Mouse (Mus musculus): ENCODE results near the gene Sipa1l3.

Gene Sipa1l3

GRCm38 (mm10) chr7:29457772-29458171 is 60.7 kb downstream of the Sipa1l3 start:
- in situ Hi-C loops (cut with MboI; ENCODE audit: low pct_unique_long_range_greater_than_20kb in 1 of 2, low sequenced_read_pairs in 2 of 2, unreplicated experiment in 1 of 2) = no loop called here

DNA sequence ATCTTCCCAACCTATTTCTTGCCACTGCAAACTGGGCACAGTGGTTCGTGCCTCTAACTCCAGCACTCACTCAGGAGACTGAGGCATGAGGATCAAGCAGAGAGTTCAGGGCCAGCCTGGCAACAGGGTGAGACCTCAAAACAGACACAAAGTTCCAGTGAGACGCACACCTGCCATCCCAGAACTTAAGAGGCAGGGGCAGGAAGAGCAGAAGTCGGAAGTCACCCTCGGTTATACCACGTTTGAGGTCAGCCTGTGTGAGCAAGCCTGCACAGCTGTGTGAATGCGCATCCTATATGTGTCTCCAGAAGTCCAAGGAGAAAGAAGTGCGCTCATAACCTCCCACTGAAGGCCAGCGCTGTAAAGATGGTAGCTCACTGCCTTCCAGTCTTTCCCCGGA is 61.7 kb downstream of the Sipa1l3 start:
- in situ Hi-C loops (cut with MboI; ENCODE audit: low pct_unique_long_range_greater_than_20kb in 1 of 2, low sequenced_read_pairs in 2 of 2, unreplicated experiment in 1 of 2) = no loop called here

- in situ Hi-C loops (cut with MboI; ENCODE audit: low pct_unique_long_range_greater_than_20kb in 1 of 2, low sequenced_read_pairs in 2 of 2, unreplicated experiment in 1 of 2) = no loop called here
These were observed 62.9 kb downstream of the Sipa1l3 start for GRCm38 (mm10) chr7:29455591-29455990.

DNA sequence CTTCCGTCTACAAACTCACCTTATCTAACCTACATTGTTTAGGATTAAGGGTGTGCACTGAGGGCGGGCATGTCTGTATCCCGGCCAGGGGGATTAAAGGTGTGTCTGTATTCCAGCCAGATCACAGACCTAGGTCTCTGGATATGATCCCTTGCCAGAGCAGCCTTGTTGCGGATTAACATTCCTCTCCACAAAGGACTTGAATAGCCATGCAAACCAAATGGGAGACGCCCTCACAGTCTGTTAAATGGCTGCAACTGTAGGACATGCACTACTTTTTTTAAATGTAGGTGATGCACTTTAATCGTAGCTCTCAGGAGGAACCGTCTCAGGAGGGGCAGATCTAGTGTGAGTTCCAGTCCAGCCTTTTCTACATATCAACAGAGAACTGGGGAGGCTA is 63.5 kb downstream of the Sipa1l3 start:
- in situ Hi-C loops (cut with MboI; ENCODE audit: low pct_unique_long_range_greater_than_20kb in 1 of 2, low sequenced_read_pairs in 2 of 2, unreplicated experiment in 1 of 2) = no loop called here

GRCm38 (mm10) chr7:29452991-29453741 is 65.3 kb downstream of the Sipa1l3 start:
- in situ Hi-C loops (cut with MboI; ENCODE audit: low pct_unique_long_range_greater_than_20kb in 1 of 2, low sequenced_read_pairs in 2 of 2, unreplicated experiment in 1 of 2) = no loop called here

GRCm38 (mm10) chr7:29452381-29452780 is 66.1 kb downstream of the Sipa1l3 start:
- in situ Hi-C loops (cut with MboI; ENCODE audit: low pct_unique_long_range_greater_than_20kb in 1 of 2, low sequenced_read_pairs in 2 of 2, unreplicated experiment in 1 of 2) = no loop called here

DNA sequence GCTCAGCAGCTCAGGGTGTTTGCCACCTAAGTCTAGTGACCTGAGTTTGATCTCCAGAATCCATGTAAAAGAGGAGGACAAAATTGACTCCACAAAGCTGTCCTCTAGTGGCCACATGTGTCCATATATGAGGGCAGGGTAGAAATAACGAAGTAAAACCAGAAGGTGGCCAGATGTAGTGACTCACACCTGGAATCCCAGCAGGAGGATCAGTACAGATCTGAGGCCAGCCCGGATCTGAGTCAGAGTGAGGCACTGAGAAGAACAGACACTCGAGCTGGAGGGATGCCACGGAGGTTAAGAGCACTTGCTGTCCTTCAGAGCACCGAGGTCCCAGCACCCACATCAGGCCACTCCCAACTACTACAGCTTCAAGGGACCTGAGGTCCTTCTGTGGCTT is 68.3 kb downstream of the Sipa1l3 start:
- in situ Hi-C loops (cut with MboI; ENCODE audit: low pct_unique_long_range_greater_than_20kb in 1 of 2, low sequenced_read_pairs in 2 of 2, unreplicated experiment in 1 of 2) = no loop called here

DNA sequence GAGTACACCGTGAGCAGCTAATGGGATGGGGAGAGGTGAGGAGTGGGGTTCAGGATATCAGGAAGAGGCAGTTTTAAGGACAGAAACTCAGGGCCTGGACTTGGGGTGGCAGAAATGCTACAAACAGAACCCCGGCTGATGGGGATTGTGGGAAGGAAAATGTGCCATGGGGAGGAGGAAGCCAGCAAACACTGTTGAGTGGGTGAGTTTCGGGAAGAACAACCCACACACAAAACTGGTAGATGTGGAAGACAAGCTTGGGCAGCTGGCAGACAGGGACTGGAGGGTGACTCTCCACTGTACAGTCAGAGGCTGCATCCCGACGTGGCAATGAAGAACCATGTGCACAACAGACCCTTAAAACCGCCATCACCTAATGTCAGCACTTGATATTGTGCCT is 69.6 kb downstream of the Sipa1l3 start:
- in situ Hi-C loops (cut with MboI; ENCODE audit: low pct_unique_long_range_greater_than_20kb in 1 of 2, low sequenced_read_pairs in 2 of 2, unreplicated experiment in 1 of 2) = no loop called here

DNA sequence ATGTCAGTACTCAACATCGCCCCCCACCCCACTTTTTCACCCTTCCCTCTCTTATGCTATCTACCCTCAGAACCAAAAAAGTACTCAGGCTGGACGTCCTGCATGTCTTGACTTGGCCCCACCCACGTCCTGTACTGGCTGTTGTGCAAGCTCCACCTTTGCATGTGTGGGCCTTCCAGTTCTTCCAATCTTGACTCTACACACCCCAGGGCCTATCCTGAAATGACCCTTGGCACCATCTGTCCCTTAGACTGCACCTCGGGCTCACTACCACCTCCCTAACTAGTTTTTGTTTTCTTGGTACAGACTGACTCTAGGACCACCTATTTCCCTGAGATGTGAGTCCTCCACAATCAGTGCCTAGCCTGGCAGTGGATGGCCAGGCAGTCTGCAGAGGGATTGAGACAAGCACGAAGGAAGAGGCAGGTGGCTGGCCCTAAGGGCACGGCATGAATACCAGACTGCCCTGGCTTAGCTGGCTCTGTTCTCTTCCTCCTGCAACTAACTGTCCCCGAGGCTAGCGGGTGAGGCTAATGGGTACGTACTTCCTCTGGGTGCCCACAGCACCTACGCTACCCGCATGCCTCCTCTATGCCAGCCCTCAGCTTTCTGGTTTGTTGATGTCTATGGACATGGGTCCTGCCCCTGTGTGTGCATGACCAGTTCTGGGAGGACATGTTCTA is 71.2 kb downstream of the Sipa1l3 start:
- in situ Hi-C loops (cut with MboI; ENCODE audit: low pct_unique_long_range_greater_than_20kb in 1 of 2, low sequenced_read_pairs in 2 of 2, unreplicated experiment in 1 of 2) = no loop called here

- in situ Hi-C loops (cut with MboI; ENCODE audit: low pct_unique_long_range_greater_than_20kb in 1 of 2, low sequenced_read_pairs in 2 of 2, unreplicated experiment in 1 of 2) = no loop called here
These were observed 72.3 kb downstream of the Sipa1l3 start for GRCm38 (mm10) chr7:29446156-29446555.

DNA sequence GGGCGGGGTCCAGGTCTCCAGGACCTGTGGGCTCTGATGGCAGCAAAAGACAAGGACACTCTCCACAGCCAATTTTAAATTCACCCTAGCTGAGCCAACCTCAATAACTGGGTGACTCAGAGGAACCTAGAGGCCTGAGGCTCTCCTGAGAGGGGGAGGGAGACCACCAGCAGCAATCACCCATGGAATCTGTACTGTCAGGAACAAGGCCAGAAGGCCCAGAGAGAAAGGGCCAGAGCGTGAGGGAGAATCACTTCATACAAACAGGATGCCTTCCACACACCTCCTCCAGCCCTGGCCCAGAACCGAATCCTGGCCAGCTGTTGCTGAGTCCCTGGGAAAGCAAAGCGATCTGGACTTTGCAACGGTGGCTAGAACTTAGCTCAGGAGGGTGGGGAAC is 73.9 kb downstream of the Sipa1l3 start:
- in situ Hi-C loops (cut with MboI; ENCODE audit: low pct_unique_long_range_greater_than_20kb in 1 of 2, low sequenced_read_pairs in 2 of 2, unreplicated experiment in 1 of 2) = no loop called here

- in situ Hi-C loops (cut with MboI; ENCODE audit: low pct_unique_long_range_greater_than_20kb in 1 of 2, low sequenced_read_pairs in 2 of 2, unreplicated experiment in 1 of 2) = no loop called here
These were observed 74.4 kb downstream of the Sipa1l3 start for GRCm38 (mm10) chr7:29444070-29444469.

DNA sequence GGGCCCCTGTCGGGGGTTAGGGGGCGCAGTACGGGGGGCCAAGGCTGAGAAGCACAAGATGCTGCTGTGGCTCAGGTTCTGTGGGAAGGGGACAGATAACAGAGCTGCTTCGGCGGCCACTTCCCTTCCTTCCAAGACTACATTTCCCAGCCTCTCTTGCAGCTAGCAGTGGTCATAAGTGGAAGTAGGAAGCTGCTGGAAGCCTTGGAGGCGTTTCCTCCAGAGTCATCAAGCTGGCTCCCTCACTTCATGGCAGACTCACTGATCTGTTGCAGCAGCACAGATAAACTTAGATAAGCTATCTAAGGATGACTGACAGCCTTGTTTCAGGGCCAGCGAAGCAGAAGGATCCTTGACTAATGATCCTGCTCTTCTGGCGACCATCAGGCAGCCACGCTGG is 76.6 kb downstream of the Sipa1l3 start:
- in situ Hi-C loops (cut with MboI; ENCODE audit: low pct_unique_long_range_greater_than_20kb in 1 of 2, low sequenced_read_pairs in 2 of 2, unreplicated experiment in 1 of 2) = no loop called here

DNA sequence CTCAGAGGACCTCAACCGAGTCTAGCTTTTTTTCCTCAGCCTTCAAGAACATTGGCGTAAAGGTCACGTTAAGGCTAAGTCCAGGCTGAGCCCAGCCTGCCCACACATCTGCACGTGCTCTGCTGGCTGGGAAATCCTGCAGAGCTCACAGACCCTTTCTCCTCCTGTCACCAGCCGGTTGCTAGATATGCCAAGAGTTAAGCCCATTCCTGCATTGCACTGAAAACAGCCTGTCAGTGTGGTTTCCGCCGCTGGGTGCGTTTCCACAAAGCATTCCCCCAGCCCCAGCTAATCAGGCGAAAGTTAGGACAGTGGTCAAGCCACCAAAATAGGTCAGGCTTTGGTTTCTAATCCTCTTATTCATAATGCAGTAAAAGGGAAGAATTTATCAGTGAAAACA is 77.3 kb downstream of the Sipa1l3 start:
- in situ Hi-C loops (cut with MboI; ENCODE audit: low pct_unique_long_range_greater_than_20kb in 1 of 2, low sequenced_read_pairs in 2 of 2, unreplicated experiment in 1 of 2) = no loop called here

DNA sequence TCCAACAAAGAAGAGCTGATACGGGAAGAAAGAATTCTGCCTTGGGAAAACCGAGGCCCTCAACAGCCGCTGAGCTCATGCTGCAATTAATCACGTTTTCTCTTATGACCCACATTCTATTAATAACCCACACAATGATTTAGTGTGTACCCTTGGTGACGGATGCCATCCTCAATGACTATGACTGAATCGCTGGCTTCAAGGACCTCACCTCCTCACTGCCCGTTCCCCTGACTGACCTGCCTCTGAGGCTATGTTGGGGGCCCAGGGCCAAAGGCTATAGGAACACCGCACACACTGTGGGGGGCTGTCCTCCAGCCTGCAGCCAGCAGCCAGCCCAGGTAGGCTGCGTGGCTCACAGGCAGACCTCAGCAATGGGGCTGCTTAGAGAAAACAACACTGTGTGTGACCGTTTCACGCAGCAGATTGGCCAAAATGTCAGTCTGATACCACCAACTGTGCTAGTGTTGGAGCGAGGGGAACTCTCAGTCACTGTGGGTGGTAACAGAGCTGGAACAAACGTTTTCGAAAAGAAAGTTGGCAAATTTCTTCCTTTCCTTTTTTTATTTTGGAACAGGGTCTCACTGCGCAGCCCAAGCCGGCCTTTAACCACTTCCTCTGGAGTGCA is 79.7 kb downstream of the Sipa1l3 start:
- in situ Hi-C loops (cut with MboI; ENCODE audit: low pct_unique_long_range_greater_than_20kb in 1 of 2, low sequenced_read_pairs in 2 of 2, unreplicated experiment in 1 of 2) = no loop called here

GRCm38 (mm10) chr7:29438204-29438603 is 80.2 kb downstream of the Sipa1l3 start:
- in situ Hi-C loops (cut with MboI; ENCODE audit: low pct_unique_long_range_greater_than_20kb in 1 of 2, low sequenced_read_pairs in 2 of 2, unreplicated experiment in 1 of 2) = no loop called here

DNA sequence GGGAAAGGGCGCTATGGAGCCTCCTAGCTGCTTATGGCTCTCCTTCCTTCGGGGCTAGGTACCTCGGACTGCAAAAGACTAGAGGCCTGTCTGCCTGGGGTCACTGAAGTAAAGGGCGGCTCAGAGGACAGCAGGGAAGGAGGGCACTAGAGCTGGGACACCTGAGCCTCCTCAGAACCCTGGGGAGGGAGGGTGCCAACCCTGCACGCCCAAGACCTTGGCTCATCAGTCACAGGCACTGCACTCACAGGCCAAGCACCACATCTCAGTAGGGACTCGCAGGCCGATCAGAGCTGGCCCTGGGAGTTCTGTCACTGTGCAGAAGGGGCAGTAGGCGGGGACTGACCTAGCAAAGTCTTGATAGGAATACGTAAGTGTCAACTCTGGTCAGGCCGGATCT is 81.4 kb downstream of the Sipa1l3 start:
- in situ Hi-C loops (cut with MboI; ENCODE audit: low pct_unique_long_range_greater_than_20kb in 1 of 2, low sequenced_read_pairs in 2 of 2, unreplicated experiment in 1 of 2) = no loop called here

DNA sequence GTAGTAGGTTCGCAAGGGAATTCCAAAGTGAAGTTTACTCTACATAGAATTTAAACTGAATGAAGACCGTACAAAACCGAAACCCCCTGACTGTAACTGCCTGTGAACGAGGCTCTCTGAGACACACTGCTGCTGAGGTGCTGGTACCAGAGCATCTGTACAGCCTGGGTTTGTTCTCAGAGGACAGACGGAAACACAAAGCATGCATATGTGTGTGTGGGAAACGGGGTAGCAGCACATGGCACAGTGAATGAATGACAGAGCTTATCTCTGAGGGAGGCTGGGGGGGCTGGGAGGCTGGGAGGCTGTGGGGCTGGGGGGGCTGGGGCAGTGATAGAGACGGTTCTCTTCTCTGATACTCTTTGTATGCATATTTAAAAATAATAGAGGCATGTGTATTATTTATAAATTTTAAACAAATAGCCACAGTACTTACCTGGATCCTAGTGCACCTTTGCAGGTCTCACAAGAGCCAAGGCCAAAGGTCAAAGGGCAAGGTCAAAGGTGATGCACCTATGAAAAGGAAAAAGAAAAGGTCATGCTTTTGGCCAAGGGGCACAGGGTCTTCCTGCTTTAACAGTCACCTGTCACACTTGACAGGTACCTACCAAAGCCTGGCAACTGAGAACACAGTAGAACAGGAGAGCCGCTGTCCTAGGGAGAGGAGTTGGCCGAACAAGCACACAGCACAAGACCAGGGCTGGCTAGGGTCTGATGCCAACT is 84.0 kb downstream of the Sipa1l3 start:
- in situ Hi-C loops (cut with MboI; ENCODE audit: low pct_unique_long_range_greater_than_20kb in 1 of 2, low sequenced_read_pairs in 2 of 2, unreplicated experiment in 1 of 2) = no loop called here

DNA sequence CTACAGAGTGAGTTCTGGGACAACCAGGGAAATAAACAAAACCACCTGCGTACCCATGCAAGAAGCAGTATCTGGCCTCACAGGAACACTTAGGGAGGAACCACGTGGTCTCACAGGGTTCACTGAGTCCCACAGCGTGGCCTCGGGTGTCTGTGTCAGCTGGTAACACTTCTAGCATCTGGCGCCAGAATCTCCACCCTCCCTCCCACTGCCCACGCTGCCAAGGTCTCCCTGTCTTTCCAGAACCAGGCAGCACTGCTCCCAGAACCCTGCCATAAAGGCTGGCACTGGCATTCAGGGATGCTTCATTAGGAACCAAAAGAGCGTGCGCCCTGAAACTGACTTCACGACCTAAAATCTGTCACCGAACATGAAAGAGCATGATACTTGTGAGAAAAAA is 84.7 kb downstream of the Sipa1l3 start:
- in situ Hi-C loops (cut with MboI; ENCODE audit: low pct_unique_long_range_greater_than_20kb in 1 of 2, low sequenced_read_pairs in 2 of 2, unreplicated experiment in 1 of 2) = no loop called here

Data from mouse embryonic stem cell (cell line).